Mouse (Mus musculus) right cerebral cortex, postnatal 10 days (tissue): Measurements from ENCODE around the gene Tmem258.
"Not testable (repeated sequence)": the region's sequence is repeated elsewhere in the genome, so short reads cannot be mapped to it uniquely, and the experiment has no call there.

Experiments used
- DNase-seq, 2 experiments: peaks; one replicate each; pipeline ENCODE4 v3.0.0; 2021; ENCODE audit warnings: low spot score in 2 of 2

Tmem258 gene

DNA sequence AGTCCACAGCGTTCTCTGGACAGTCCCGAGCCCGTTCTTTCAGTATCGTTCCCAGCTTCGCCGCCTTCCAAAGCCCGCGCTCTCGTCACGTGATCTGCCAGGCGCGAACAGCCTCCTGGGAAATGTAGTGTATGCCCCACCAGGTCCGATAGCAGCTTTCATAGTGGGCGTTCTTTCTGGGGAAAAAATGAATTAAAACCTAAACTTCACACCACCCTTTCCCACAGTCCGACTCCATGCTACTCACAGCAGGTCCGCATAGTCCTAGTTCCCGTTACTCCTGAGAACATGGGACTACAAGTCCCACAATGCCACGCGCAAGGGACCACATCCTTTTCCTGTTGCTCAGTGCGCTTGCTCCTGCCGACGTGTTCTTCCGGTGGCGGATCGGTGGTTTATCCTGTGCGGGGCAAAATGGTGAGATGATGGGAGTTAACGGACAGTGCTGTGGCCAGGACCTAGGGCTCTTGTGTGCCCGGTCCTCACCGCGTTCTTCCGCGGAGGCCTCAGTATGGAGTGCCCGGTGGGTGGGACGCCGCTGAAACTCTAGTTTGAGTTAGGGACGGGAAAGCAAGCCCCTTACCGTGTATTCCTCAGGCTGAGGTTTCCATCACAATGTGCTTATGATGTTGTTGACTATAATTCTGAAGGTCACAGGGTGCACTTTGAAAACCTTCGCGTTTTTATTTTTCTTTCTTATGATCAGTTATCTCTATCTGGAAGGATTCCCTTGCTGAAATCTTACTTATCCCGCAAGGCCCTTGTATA is at the start of gene Tmem258, which contains the start of gene Fen1:
Gene Tmem258 (plus strand): TSS at position 167 of the 768 bp plus-strand sequence.
Gene Fen1 (minus strand): TSS at position 322 of the 768 bp plus-strand sequence.
- peak; percentile 93 for DNase-seq

DNA sequence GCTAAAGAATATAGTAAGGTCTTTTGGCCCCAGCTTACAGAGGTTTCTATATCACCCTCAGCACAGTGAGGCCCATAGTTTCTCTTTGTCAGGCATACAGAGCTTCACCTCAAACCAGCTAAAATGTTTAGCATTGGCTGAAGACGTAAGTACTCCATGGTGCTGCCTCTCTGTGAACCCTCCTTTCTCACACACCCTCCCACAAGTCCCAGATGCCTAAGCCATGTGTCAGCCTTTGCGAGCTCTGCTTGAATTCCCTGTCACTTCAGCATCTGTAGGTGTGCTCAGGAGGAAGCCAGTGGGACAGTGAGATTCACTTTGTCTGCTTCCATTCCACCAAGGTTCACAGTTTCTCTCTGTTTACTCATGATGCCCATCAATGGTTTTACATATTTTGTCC is 46.1 kb upstream of the Tmem258 start:
- DNase-seq: no peak

DNA sequence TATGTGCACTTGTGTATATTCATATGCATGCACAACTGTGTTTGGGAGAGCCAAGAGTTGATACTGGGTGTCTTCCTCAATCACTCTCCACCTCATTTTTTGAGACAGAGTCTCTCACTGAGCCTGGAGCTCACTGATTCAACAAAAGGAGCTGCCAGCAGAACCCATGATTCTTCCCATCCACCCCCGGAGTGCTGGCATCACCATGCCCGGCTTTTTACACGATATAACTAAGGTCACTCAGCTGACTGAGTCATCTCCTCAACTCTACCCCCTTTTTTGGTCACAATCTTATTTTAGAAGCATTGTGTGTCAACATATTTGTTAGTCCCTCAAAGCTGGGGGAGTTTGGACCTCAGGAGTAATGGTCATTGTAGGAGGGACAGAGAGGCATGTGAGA is 39.9 kb upstream of the Tmem258 start:
- no peak for DNase-seq

DNA sequence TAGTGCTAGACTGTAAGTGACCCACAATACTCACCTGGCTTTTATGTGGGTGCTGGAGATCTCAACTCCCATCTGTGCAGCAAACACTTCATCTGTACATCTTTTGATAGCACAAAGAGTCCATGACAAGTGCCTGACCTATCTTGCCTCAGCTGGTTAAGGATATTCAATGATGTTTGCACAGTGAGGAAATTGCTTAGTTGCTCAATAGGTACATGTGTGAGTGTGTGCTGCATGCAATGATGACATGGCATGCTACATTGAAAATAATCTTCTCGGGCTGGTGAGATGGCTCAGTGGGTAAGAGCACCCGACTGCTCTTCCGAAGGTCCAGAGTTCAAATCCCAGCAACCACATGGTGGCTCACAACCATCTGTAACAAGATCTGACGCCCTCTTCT is 37.9 kb upstream of the Tmem258 start:
- DNase-seq: not testable (repeated sequence)

DNA sequence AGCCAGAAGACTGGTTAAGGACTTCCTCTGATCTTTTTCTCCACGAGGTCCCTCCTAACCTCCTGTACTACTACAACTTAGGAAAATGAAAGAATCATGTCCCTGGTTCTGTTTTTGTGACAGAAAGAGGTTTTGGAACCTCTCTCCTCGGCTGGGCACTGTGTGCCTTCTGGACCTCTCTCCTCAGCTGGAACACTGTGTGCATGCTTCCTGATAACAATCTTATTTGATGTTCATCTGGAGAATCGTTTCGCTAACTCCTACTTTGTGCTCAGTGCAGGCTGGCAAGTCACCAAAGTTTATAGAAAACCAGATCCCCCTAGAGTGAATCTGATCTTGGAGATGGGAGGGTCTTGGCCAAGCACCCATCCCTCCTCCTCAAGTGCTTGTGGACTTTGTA is 36.7 kb upstream of the Tmem258 start:
- DNase-seq: no peak

DNA sequence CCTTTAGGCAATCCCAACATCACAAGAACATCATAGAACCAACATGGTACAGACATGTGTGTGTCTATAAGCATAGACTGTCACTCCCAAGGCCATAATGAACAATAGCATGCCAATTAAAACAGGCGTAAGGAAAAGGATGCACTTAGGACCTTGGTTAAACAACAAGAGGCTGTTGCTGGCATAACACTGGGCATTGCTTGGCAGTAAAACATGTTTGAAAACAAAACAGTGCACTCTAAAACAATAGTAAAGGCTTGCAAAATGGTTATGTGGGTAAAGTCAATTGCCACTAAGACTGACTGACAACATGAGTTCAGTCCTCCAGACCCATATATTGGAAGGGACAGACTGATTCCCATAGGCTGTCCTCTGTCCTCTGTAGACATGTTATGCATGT is 35.9 kb upstream of the Tmem258 start:
- DNase-seq: no peak

DNA sequence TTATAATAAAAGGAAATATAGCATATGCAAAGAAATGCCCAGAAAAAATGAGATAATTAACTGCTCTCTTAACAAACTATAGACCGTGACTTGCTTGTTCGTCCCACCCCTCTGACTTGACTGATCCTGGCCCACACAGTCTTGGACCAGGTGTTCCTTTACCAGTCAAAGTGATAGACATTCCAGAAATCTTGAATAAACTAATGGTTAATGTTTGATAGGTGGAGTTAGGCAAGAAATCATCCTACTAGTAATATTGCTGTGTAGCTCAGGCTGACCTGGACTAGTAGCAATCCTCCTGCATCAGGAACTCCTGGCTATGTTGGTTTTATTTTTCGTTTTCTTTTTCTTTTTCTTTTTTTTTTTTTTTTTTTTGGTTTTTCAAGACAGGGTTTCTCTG is 35.4 kb upstream of the Tmem258 start:
- no peak for DNase-seq

DNA sequence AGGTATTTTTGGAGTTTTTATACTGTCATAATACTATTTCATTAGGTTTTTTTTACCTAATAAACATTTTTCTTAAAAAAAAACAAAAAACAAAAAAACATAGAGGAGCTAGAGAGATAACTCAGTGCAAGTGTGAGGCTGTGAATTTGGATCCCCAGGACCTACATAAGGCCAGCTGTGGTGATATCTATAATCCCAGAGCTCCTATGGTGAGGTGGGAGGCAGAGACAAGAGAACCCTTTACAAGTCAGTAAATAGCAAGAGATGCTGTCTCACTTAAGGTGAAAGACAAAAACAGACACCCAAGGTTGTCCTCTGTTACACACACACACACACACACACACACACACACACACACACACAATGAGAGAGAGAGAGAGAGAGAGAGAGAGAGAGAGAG is 34.6 kb upstream of the Tmem258 start:
- DNase-seq: no peak

DNA sequence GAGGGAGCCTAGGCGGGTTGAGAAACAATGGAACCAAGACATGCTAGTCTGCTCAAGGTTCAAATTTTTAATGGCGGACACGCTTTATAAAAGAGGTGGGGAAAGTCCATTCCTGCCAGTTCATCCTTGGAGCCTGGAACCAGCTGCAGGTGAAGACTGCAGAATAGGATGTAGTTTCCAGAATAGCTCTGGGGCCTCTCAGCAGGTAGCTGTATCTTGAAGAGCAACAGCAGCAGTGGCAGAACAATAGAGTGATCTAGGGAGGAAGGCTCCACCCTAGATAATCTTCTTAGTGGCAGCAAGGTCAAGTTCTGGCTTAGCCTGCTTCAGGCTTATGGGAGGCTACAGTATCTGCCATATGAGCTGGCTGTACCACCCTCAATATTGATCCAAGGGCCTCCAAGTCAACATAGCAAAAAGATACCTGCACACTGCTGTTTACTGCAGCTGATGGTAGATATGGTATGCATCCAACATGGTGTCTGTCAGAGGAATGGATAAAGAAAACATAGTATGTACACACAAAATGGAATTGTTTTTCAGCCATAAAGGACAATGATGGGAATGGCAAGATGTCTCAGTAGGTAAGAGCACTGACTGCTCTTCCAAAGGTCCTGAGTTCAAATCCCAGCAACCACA is 34.0 kb upstream of the Tmem258 start:
- DNase-seq: not testable (repeated sequence)

DNA sequence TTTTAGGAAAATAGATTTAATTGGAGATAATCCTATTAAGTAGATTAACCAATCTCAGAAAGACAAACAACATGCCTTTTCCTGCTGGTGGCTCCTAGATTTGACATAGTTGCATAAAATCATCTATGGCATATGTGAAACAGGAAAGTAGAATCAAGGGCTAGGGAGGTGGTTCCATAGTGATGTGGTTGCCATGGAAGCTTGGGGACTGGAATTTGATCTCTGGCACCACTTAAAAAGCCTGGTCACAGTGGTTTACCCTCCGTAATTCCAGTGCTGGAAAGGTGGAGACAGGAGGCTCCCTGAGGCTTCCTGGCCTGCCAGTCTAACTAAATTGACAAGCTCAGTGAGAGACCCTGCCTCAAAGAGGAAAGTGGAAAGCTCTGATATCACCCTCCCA is 33.3 kb upstream of the Tmem258 start:
- DNase-seq: no peak

DNA sequence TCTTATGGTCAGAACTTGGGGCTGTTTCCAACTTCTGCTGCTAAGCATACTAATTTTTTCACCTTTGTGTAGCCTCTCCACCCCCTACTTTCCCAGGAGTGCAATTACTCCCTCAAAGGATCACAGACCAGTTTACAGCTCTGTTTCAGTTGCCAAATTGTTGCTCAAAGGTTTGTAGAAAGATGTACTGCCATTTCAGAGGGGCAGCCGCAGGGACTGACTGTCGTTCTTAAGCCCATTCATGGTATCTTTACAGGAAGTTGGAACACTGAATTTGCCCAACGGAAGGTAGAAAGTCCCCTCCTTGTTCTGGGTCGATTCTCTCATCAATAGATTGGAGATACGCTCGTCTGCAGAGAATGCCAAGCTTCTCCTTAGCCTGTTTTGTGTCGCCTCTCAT is 32.5 kb upstream of the Tmem258 start:
- no peak for DNase-seq

DNA sequence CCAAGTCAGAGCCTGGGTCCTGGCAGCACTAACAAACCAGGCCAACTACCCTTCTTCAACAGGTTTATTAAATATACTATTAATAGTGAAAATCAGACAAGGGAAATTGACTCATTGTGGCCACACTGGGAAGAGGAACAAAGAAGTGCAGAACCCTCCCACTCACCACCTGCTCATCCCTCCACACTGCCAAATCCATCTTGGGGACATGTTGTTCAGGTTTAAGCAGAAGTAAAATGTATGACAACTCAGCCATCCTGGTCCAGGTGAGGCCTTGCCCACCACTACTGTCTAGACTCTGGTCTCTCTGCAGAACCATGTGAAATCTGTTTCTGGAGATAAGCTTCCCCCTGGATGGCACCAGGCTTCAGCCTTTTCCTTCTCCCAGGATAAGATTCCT is 32.0 kb upstream of the Tmem258 start:
- no peak for DNase-seq

DNA sequence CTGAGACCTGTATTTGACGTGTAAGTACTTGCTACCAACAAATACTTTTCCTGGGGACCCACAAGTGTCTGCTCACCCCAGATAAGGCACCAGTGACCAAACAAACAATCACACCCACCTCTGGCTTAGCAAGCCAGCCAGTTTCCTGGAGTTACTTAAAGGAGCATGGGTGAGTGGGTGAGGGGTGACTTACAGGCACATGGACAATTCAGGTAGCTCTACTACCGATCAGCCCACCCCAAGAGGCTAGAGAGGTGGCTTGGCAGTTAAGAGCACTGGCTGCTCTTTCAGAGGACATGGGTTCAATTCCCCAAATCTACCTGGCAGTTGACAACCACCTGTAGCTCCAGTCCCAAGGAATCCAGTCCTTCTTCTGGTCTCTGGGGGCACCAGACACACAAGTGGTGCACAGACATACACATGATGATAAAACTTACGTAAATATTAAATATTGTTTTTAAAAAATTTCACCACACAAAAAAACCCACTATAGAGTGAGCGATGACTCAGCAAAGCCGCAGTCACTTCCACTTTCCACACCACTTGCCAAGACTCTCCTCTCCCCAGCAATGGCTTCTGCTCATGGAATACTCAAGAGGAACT is 30.6 kb upstream of the Tmem258 start:
- DNase-seq: no peak

DNA sequence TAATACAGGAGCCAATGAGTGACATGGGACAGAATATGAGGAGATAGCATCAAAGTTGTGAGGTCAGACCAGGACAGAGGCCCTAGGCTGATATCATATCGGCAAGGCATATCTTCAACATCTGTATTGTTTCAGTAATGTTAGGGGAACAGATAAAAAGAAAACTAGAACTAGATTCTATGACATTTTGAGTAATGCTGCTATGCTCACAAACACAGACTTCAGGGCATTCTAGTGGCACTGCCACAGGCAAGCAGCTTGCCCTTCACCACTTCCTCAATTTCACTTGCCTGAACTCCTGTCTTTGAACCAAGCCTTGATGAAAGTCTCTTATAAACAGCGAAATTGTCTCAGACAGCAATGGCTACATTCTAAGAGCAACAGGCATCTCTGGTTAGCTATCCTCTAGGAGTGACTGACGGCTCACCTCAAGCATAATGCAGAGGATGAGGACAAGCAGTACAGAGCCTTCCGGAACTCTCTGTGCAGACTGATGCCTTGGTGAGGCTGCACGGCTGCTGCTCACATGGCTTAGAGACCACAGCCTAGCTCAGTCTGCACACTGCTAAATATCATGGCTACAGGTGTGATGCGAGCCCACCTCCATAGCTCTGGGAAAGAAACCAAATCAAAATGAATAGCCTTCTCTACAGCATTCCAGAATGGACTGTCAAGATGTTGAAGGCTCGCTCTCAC is 29.8 kb upstream of the Tmem258 start:
- DNase-seq: no peak

DNA sequence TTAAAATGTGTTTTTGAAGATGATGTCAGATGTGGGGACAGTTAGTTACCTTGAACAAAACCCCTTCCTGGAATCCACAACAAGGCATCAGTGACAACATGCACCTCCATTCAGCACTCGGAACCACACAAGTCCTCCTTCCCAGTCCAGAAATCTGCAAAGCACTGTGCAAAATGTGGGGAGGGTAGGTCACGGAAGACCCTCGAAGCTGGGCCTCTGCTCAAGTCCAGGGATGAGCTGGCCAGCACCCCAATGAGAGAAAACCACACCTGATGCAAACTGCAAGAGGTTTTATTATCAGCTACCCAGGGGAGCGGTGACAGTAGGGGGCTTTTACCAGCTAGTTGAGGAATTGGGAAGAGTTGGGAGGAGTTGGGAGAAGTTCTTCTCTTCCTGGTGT is 28.9 kb upstream of the Tmem258 start:
- DNase-seq: no peak

DNA sequence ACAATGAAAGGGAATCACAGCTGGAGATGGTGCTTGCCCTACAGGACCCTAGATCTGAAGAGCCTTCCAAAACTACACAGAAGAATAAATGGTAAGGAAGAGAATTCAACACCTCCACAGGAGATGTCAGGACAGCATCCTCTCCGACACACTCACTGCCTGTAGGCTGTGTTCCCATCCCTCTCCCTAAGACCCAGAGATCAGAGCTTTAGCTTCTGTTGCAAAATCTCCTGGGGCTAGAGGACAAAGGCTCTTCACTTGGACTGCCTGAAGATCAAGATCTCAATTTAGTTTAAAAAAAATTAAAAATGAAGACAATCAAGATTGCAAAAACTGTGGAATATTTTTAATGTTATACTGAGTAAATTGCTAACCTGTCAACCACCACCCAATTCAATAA is 27.3 kb upstream of the Tmem258 start:
- DNase-seq: no peak

DNA sequence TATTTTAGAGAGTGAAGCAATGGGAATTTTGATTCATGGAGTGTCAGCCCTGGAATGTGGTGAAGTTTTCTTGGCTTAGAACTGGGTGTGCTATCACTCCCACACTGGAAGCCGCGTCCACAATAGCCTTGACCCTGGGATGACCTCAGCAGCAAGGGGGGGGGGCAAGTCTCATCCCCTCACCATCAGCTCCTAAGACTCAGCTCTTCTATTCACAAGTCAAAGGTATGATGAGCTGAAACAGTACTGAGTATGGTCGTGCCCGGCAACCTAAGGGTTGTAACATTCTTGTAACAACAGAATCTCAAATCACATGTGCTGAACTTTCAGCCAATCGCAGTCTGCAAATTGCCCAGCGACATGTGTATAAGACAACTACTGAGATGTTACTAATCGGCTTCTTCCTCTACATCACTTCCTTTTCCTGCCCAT is 26.9 kb upstream of the Tmem258 start:
- no peak for DNase-seq

DNA sequence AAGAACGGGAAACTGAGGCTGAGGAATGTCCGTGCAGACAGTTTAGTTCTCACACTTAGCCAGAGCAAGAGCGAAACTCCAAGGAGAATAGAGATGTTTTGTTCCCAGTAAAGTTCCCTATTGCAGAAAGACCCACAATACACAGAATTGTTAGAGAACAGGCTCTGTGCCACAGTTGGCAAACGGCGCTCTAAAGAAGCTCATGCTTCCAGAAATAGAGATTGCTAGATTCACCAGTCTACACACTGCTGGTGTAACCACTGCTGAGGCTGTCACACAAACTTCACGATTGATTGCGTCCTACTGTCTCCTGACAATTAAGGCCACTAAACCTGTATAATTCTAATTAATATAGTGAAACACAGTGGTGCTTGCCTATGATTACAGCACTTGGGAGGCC is 22.6 kb upstream of the Tmem258 start:
- peak; percentile 73 for DNase-seq

DNA sequence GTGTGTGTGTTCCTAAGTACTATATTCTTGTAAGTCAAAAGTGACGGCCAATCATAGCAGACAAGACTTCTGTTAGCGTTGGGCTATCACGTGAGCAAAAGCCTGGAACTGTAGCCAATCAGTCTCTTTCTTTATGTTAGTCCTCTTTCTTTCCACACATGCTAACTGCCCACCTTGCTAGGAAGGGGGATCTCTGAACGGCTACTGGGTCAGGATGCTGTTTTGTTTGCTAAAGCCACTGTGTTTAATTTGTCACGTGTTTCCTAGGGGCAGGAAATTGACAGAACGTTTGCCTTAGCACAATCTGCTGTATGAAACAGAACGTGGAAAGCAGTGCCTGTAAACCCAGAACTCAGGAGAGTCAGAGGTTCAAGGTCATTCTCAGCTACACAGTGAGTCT is 21.7 kb upstream of the Tmem258 start:
- no peak for DNase-seq

DNA sequence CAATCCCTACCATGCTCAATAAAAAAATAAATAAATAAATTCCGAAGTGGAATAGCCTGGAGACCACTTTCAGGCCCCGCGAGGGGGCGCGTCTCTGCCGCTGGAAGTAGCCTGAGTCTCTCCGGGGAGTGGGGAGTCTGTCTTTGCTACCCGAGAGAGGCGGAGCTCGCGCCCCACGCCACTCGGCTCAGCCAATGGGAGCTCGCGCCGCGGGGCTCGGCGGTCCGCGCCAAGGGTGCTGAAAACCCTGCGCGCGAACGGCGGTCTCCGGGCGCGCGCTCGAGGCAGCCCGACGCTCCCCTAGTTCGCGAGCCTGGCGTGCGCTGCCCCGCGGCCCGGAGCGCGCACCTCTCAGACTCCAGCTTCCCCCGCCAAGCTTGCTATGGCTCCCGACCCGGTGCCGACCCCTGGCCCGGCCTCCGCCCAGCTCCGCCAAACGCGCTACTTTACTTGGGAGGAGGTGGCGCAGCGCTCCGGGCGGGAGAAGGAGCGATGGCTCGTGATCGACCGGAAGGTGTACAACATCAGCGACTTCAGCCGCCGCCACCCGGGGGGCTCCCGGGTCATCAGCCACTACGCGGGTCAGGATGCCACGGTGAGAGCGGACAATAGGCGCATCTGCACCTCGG is 21.0 kb upstream of the Tmem258 start, which contains the start of gene Fads1:
Gene Fads1 (plus strand): TSS at position 219 of the 629 bp plus-strand sequence.
- peak; percentile 98 for DNase-seq

DNA sequence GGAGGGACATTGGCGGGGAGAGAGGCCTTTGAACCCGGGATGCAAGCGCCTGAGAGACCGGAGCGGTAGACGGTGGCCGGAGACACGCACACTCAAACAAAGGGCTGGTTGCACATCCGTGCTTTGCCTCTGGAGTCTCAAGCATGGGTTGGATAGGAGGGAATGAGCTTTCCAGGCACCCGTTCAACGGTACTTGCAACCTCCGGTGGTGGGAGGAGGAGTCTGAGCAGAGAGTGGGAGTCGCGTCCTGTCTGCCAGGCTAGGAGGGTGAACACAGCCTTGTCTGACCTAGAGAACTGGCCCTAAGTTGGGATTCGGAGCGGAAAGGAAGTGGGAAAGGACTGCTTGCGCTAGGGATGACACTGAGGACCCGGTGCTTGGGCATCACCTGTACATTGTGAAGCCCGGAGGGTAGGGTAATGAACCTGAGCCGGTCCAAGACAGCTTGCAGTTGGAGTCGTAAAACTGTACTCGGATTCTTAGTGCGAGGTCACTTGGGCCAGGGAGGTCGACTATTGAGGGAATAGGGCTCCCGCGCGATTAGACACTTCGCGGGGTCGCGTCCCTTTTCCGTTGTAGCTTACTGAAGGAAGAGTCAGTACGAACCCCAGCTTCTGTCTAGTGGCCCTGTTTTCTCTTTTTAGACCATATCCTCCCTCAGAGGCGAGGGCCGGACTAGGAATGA is 20.4 kb upstream of the Tmem258 start:
- DNase-seq: peak; percentile 87 to 91
